Mouse (Mus musculus): Measurements from ENCODE around the gene Dhx8. TPM values are rescaled to one million over a fixed set of nuclear protein-coding genes. Genes with fewer than 3 reads are reported as not detected.

The Dhx8 gene
- 31.7 TPM for polyA plus RNA-seq (2014; fragmentation: Illumina TruSeq; extraction: RNeasy Lipid Tissue Mini Kit (QIAGEN cat#74804))

GRCm38 (mm10) chr11:101732518-101733440 lies at the start of gene Dhx8:
Gene Dhx8 (plus strand): TSS chr11:101732919.

GRCm38 (mm10) chr11:101785143-101785851 lies 52.6 kb downstream of the Dhx8 start, which contains the start of gene Etv4:
Gene Etv4 (minus strand): TSS chr11:101785371.

Other genes starting within 250 kb of the Dhx8 start
- 24.1 TPM for gene Brca1, start 181.0 kb upstream of the Dhx8 start, polyA plus RNA-seq (2014; fragmentation: Illumina TruSeq; extraction: RNeasy Lipid Tissue Mini Kit (QIAGEN cat#74804))
- gene Nbr1, start 180.8 kb upstream of the Dhx8 start, polyA plus RNA-seq (2014; fragmentation: Illumina TruSeq; extraction: RNeasy Lipid Tissue Mini Kit (QIAGEN cat#74804)), result 140 TPM
- gene Tmem106a, start 150.7 kb upstream of the Dhx8 start, polyA plus RNA-seq (2014; fragmentation: Illumina TruSeq; extraction: RNeasy Lipid Tissue Mini Kit (QIAGEN cat#74804)), result 4.6 TPM
- not detected for gene Gm11634, start 133.7 kb upstream of the Dhx8 start, polyA plus RNA-seq (2014; fragmentation: Illumina TruSeq; extraction: RNeasy Lipid Tissue Mini Kit (QIAGEN cat#74804))
- not detected for gene Rdm1, start 105.7 kb upstream of the Dhx8 start, polyA plus RNA-seq (2014; fragmentation: Illumina TruSeq; extraction: RNeasy Lipid Tissue Mini Kit (QIAGEN cat#74804))
- 4.6 TPM for gene Arl4d, start 67.4 kb upstream of the Dhx8 start, polyA plus RNA-seq (2014; fragmentation: Illumina TruSeq; extraction: RNeasy Lipid Tissue Mini Kit (QIAGEN cat#74804))
- not detected for gene Etv4, start 52.5 kb downstream of the Dhx8 start, polyA plus RNA-seq (2014; fragmentation: Illumina TruSeq; extraction: RNeasy Lipid Tissue Mini Kit (QIAGEN cat#74804))
- 2.3 TPM for gene Meox1, start 161.5 kb downstream of the Dhx8 start, polyA plus RNA-seq (2014; fragmentation: Illumina TruSeq; extraction: RNeasy Lipid Tissue Mini Kit (QIAGEN cat#74804))
- not detected for gene Sost, start 234.1 kb downstream of the Dhx8 start, polyA plus RNA-seq (2014; fragmentation: Illumina TruSeq; extraction: RNeasy Lipid Tissue Mini Kit (QIAGEN cat#74804))

Measured in ovary, adult 10 weeks (tissue).